Mouse (Mus musculus) forebrain, embryonic 16.5 days (tissue): Measurements from ENCODE around the gene Inpp1. TPM values are rescaled to one million over a fixed set of nuclear protein-coding genes. Genes with fewer than 3 reads are reported as not detected.
"Not testable (repeated sequence)": the region's sequence is repeated elsewhere in the genome, so short reads cannot be mapped to it uniquely, and the experiment has no call there.

ENCODE experiments used
- ATAC-seq: fragments of 200-750 bp; cut with Nextera tagmentation; 2 replicates; pipeline ENCODE4 v1.8.0; 2017; ENCODE audit warnings: mild to moderate bottlenecking, moderate library complexity
- H3K27ac ChIP-seq: fragments of 300-500 bp; sonication (generic); 2 replicates; pipeline ENCODE4 v1.5.1; 2014; ENCODE audit warnings: low read length, control low read depth
- H3K27me3 ChIP-seq: fragments of 300-500 bp; sonication (generic); replicated peaks from 2 replicates; pipeline ENCODE4 v1.6.1; 2014; ENCODE audit warnings: low read length; ENCODE audit not compliant: control insufficient read depth, insufficient read depth
- H3K36me3 ChIP-seq: fragments of 300-500 bp; sonication (generic); 2 replicates; pipeline ENCODE4 v1.6.1; 2014; ENCODE audit not compliant: control insufficient read depth, insufficient read depth
- H3K4me1 ChIP-seq: fragments of 300-500 bp; sonication (generic); replicated peaks from 2 replicates; pipeline ENCODE4 v1.6.1; 2014; ENCODE audit warnings: low read length; ENCODE audit not compliant: control insufficient read depth, insufficient read depth
- H3K4me2 ChIP-seq: fragments of 300-500 bp; sonication (generic); 2 replicates; pipeline ENCODE4 v1.6.1; 2014; ENCODE audit warnings: mild to moderate bottlenecking, low read length, control low read depth
- H3K4me3 ChIP-seq: fragments of 300-500 bp; sonication (generic); replicated peaks from 2 replicates; pipeline ENCODE4 v1.5.1; 2014; ENCODE audit warnings: mild to moderate bottlenecking, low read length, control low read depth
- H3K9ac ChIP-seq: fragments of 300-500 bp; sonication (generic); replicated peaks from 2 replicates; pipeline ENCODE4 v1.6.1; 2014; ENCODE audit warnings: low read depth, low read length, control low read depth
- H3K9me3 ChIP-seq: fragments of 300-500 bp; sonication (generic); 2 replicates; pipeline ENCODE4 v1.6.1; 2016; ENCODE audit warnings: low read length; ENCODE audit not compliant: control insufficient read depth
- WGBS: fragments of 180-500 bp; shearing (Covaris S2); extraction: QIAGEN DNeasy Blood & Tissue Kit; methylation state at CpG from one replicate; pipeline ENCODE4 v1.1.7; 2014; 5-methylcytosine and 5-hydroxymethylcytosine counted together
- polyA plus RNA-seq: library from polyadenylated mRNA; unstranded; fragments of >200 nt; fragmentation: Nextera tagmentation; extraction: Ambion mirVana; gene quantifications from 2 replicates; pipeline ENCODE4 v1.2.1, GENCODE M21; 2015

Inpp1 gene
- 25.9 and 32.1 TPM in 2 replicates for polyA plus RNA-seq

- H3K4me3 ChIP-seq: peak within 1 kb of the TSS; percentile 85
- no peaks in the 10 kb centered on the region for H3K27me3 ChIP-seq
- under 1% methylated on average over 54 of the region's 59 CpGs for whole genome bisulfite sequencing
- peak within 1 kb of the TSS; percentile 77 for H3K27ac ChIP-seq
- H3K36me3 ChIP-seq: no peaks in the 10 kb centered on the region
- H3K9ac ChIP-seq: peak within 1 kb of the TSS; percentile 98
- peak; percentile 89 for ATAC-seq
- H3K9me3 ChIP-seq: no peaks in the 10 kb centered on the region
- peak within 1 kb of the TSS; percentile 83 for H3K4me2 ChIP-seq
- peaks cover 13% of the 10 kb centered on the region for H3K4me1 ChIP-seq
Measured at GRCm38 (mm10) chr1:52816910-52817812, at the start of gene Inpp1. Gene Inpp1 (minus strand): TSS chr1:52817688.

GRCm38 (mm10) chr1:52866007-52866406, 48.5 kb upstream of the Inpp1 start:
- Histone ChIP-seq H3K27ac (no peak overlapping the region), H3K4me1 (no peaks in the 10 kb centered on the region), H3K9ac (no peak overlapping the region), H3K9me3 (no peaks in the 10 kb centered on the region), H3K27me3 (no peaks in the 10 kb centered on the region), H3K36me3 (no peaks in the 10 kb centered on the region), H3K4me2 (no peak overlapping the region), H3K4me3 (no peak overlapping the region)
- no peak for ATAC-seq
- WGBS: 96% methylated on average over 3 of the region's 3 CpGs

- Histone ChIP-seq H3K27ac (no peak overlapping the region), H3K27me3 (no peaks in the 10 kb centered on the region), H3K36me3 (no peaks in the 10 kb centered on the region), H3K9me3 (no peaks in the 10 kb centered on the region), H3K4me1 (no peaks in the 10 kb centered on the region), H3K4me3 (no peak overlapping the region), H3K4me2 (no peak overlapping the region), H3K9ac (no peak overlapping the region)
- no peak for ATAC-seq
- 97% methylated on average over 1 of the region's 1 CpGs for WGBS
Measured at GRCm38 (mm10) chr1:52864220-52864619, 46.7 kb upstream of the Inpp1 start.

- Histone ChIP-seq H3K4me2 (no peak overlapping the region), H3K27me3 (no peaks in the 10 kb centered on the region), H3K36me3 (no peaks in the 10 kb centered on the region), H3K4me3 (no peak overlapping the region), H3K27ac (no peak overlapping the region), H3K4me1 (no peaks in the 10 kb centered on the region), H3K9me3 (no peaks in the 10 kb centered on the region), H3K9ac (no peak overlapping the region)
- WGBS: 88% methylated on average over 7 of the region's 7 CpGs
- ATAC-seq: no peak
Measured at GRCm38 (mm10) chr1:52855904-52856601, 38.6 kb upstream of the Inpp1 start.

- not testable (repeated sequence) for H3K9me3 ChIP-seq, H3K27ac ChIP-seq, H3K9ac ChIP-seq, H3K4me2 ChIP-seq, H3K4me3 ChIP-seq, H3K27me3 ChIP-seq, H3K4me1 ChIP-seq, H3K36me3 ChIP-seq
- WGBS: no CpG with 5 or more reads among the region's 1 CpGs
- ATAC-seq: 0 out of 2 replicates have a peak, but pooled peaks have one; percentile 57
Measured at GRCm38 (mm10) chr1:52854029-52854428, 36.5 kb upstream of the Inpp1 start.

- no peak overlapping the region for H3K4me3 ChIP-seq
- 82% methylated on average over 4 of the region's 4 CpGs for WGBS
- no peak for ATAC-seq
- no peaks in the 10 kb centered on the region for H3K27me3 ChIP-seq
- peaks cover 7% of the 10 kb centered on the region for H3K4me1 ChIP-seq
- no peak overlapping the region for H3K27ac ChIP-seq
- H3K9ac ChIP-seq: no peak overlapping the region
- no peak overlapping the region for H3K4me2 ChIP-seq
- no peaks in the 10 kb centered on the region for H3K36me3 ChIP-seq
- no peaks in the 10 kb centered on the region for H3K9me3 ChIP-seq
Measured at GRCm38 (mm10) chr1:52849422-52849821, 31.9 kb upstream of the Inpp1 start.

GRCm38 (mm10) chr1:52846556-52846955, 29.1 kb upstream of the Inpp1 start:
- ATAC-seq: no peak
- Histone ChIP-seq H3K36me3 (no peaks in the 10 kb centered on the region), H3K27me3 (no peaks in the 10 kb centered on the region), H3K4me1 (peaks cover 7% of the 10 kb centered on the region), H3K4me3 (no peak overlapping the region), H3K9ac (no peak overlapping the region), H3K27ac (no peak overlapping the region), H3K9me3 (no peaks in the 10 kb centered on the region), H3K4me2 (no peak overlapping the region)
- 93% methylated on average over 4 of the region's 4 CpGs for WGBS

- H3K9me3 ChIP-seq: no peaks in the 10 kb centered on the region
- peak; percentile 99 for ATAC-seq
- no peaks in the 10 kb centered on the region for H3K27me3 ChIP-seq
- H3K36me3 ChIP-seq: no peaks in the 10 kb centered on the region
- peaks cover 7% of the 10 kb centered on the region for H3K4me1 ChIP-seq
- peak within 1 kb of the TSS; percentile 77 for H3K9ac ChIP-seq
- H3K4me3 ChIP-seq: peak within 1 kb of the TSS; percentile 72
- WGBS: 3% methylated on average over 45 of the region's 45 CpGs
- peak within 1 kb of the TSS; percentile 83 for H3K4me2 ChIP-seq
- H3K27ac ChIP-seq: peak within 1 kb of the TSS; percentile 63
Measured at GRCm38 (mm10) chr1:52844782-52845665, 27.5 kb upstream of the Inpp1 start, which contains the start of gene Hibch. Gene Hibch (plus strand): TSS chr1:52844929.
